Mouse (Mus musculus): Measurements from ENCODE around the gene Samd8.

DNA sequence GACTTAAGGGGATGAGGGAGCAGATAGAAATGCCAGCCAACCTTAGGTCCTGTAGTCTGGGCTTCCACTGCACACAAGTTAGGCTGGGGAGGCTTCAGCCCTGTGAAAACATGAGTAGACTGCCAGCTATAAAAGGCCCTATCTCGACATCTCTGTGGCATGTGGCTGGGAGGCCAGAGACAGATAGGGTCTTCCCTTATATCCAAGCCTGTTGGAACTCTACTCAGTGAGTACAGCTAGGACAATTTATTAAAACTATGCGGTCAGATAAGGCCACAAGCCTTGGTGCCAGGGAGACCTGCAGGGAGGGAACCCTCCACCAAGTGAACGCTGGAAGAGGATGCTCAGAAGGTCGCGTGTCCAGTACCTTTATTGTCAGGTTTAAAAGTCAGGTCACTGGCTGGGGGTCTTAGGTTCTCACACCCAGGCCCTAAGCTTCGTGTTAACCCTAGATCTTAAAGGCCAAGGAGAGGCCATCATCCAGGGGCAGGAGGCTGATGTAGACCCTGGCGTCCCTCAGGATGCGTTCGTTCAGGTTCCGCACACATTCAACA is 96.6 kb downstream of the Samd8 start:
- no peak for TF ChIP-seq CTCF (IDR thresholded peaks at IDR 0.05; ENCODE audit: low read depth, low read length)
- TF ChIP-seq POLR2A (IDR thresholded peaks at IDR 0.05; ENCODE audit: borderline replicate concordance, low read depth, low read length) = no peak
